Mouse (Mus musculus): ENCODE results near the gene Odf2. TPM values are rescaled to one million over a fixed set of nuclear protein-coding genes. Genes with fewer than 3 reads are reported as not detected.
"Not testable (repeated sequence)": the region's sequence is repeated elsewhere in the genome, so short reads cannot be mapped to it uniquely, and the experiment has no call there.

Gene Odf2
- polyA plus RNA-seq, 1 experiment = 257 TPM

GRCm38 (mm10) chr2:29889991-29890833, 1.2 kb downstream of the Odf2 start:
- peak; percentile 60 for TF ChIP-seq CTCF (IDR thresholded peaks at IDR 0.05; ENCODE audit: low read depth, low read length)
- TF ChIP-seq EP300 (IDR thresholded peaks at IDR 0.05; ENCODE audit: insufficient read depth, low read depth, low read length) = no peak
- TF ChIP-seq POLR2A (IDR thresholded peaks at IDR 0.05; ENCODE audit: insufficient read depth, low read length) = peak; percentile 7
- peaks cover 29% of the 10 kb centered on the region for H3K36me3 ChIP-seq (ENCODE audit: control insufficient read depth, insufficient read depth, low read length, poor library complexity, severe bottlenecking)
- H3K4me3 ChIP-seq (ENCODE audit: low read depth, low read length) = peak overlapping the region; percentile 86
- H3K27ac ChIP-seq (ENCODE audit: insufficient read depth, low read length) = peak overlapping the region; percentile 30; the same call in 1 of the 2 replicates
- H3K9ac ChIP-seq (ENCODE audit: low read depth, poor library complexity, severe bottlenecking) = peak overlapping the region; percentile 96
- H3K4me1 ChIP-seq (ENCODE audit: control insufficient read depth, insufficient read depth, low read length) = no peaks in the 10 kb centered on the region
- H3K27me3 ChIP-seq (ENCODE audit: control insufficient read depth, insufficient read depth, low read length, poor library complexity, severe bottlenecking) = no peaks in the 10 kb centered on the region
- H3K9me3 ChIP-seq (replicated peaks; ENCODE audit: control insufficient read depth, insufficient read depth, low read length, poor library complexity, severe bottlenecking) = no peaks in the 10 kb centered on the region

DNA sequence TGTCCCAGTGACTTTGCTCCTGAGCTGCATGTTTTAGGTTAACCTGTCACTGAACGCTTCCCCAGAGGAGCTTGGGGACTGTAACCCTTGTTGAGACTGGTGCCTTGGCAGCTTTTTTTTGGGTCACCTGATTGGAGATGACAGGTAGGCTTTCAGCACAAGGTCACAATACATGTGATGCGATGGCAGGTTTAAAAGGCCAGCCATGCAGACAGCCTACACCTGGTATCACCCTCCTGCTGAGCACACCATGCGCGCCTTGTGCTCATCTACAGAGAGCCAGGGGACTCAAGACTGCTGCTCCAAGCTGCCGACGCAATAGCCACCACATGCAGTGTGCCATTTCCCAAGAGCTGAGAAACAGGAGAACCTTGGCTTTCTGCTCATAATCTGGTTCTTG, 2.8 kb downstream of the Odf2 start:
- Histone ChIP-seq H3K9ac (ENCODE audit: low read depth, poor library complexity, severe bottlenecking) (no peak overlapping the region), H3K27ac (ENCODE audit: insufficient read depth, low read length) (no peak overlapping the region), H3K4me1 (ENCODE audit: control insufficient read depth, insufficient read depth, low read length) (no peaks in the 10 kb centered on the region), H3K36me3 (ENCODE audit: control insufficient read depth, insufficient read depth, low read length, poor library complexity, severe bottlenecking) (peaks cover 39% of the 10 kb centered on the region), H3K27me3 (ENCODE audit: control insufficient read depth, insufficient read depth, low read length, poor library complexity, severe bottlenecking) (no peaks in the 10 kb centered on the region), H3K9me3 (replicated peaks; ENCODE audit: control insufficient read depth, insufficient read depth, low read length, poor library complexity, severe bottlenecking) (no peaks in the 10 kb centered on the region), H3K4me3 (ENCODE audit: low read depth, low read length) (no peak overlapping the region)
- TF ChIP-seq CTCF (IDR thresholded peaks at IDR 0.05; ENCODE audit: low read depth, low read length) (no peak), POLR2A (IDR thresholded peaks at IDR 0.05; ENCODE audit: insufficient read depth, low read length) (no peak), EP300 (IDR thresholded peaks at IDR 0.05; ENCODE audit: insufficient read depth, low read depth, low read length) (no peak)

DNA sequence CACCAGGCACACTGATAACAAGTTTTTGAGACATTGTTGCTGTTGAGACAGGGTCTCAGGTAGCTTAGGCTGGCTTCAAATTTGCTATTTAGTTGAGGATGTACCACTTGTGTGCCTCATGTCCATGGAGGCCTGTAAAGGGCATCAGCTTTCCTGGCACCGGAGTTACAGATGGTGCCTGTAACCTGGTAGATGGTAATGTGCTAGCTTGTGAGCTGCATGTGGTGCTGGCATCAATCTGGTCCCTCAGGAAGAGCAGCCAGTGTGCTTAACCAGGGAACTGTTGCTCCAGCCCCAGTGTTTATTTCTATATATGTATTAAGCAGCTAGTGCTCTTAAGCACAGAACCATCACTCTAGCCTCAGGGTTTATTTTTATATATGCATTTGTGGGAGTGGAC, 7.0 kb downstream of the Odf2 start:
- H3K9ac ChIP-seq (ENCODE audit: low read depth, poor library complexity, severe bottlenecking) = no peak overlapping the region
- TF ChIP-seq POLR2A (IDR thresholded peaks at IDR 0.05; ENCODE audit: insufficient read depth, low read length) (no peak), EP300 (IDR thresholded peaks at IDR 0.05; ENCODE audit: insufficient read depth, low read depth, low read length) (no peak), CTCF (IDR thresholded peaks at IDR 0.05; ENCODE audit: low read depth, low read length) (no peak)
- H3K27me3 ChIP-seq (ENCODE audit: control insufficient read depth, insufficient read depth, low read length, poor library complexity, severe bottlenecking) = no peaks in the 10 kb centered on the region
- no peak overlapping the region for H3K4me3 ChIP-seq (ENCODE audit: low read depth, low read length)
- peaks cover 81% of the 10 kb centered on the region for H3K36me3 ChIP-seq (ENCODE audit: control insufficient read depth, insufficient read depth, low read length, poor library complexity, severe bottlenecking)
- no peak overlapping the region for H3K27ac ChIP-seq (ENCODE audit: insufficient read depth, low read length)
- H3K9me3 ChIP-seq (replicated peaks; ENCODE audit: control insufficient read depth, insufficient read depth, low read length, poor library complexity, severe bottlenecking) = no peaks in the 10 kb centered on the region
- H3K4me1 ChIP-seq (ENCODE audit: control insufficient read depth, insufficient read depth, low read length) = no peaks in the 10 kb centered on the region

DNA sequence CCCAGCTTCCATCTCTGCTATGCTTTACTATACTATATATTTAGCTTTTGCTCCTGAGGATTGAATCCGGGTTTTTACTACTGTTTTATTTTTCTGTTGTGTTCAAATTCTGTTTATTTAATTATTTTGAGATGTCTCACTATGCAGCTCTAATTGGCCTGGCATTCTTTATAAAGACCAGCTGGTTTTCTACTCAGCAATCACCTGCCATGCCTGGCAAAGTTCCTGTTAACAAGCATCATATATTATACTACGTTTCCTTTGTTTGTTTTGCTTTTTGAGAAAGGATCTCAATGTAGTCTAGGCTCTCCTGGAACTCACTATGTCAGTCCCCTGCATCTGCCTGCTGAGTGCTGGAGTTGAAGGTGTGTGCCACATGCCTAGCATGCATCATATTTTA, 8.3 kb downstream of the Odf2 start:
- Histone ChIP-seq H3K9me3 (replicated peaks; ENCODE audit: control insufficient read depth, insufficient read depth, low read length, poor library complexity, severe bottlenecking) (no peaks in the 10 kb centered on the region), H3K4me1 (ENCODE audit: control insufficient read depth, insufficient read depth, low read length) (no peaks in the 10 kb centered on the region), H3K4me3 (ENCODE audit: low read depth, low read length) (no peak overlapping the region), H3K27me3 (ENCODE audit: control insufficient read depth, insufficient read depth, low read length, poor library complexity, severe bottlenecking) (no peaks in the 10 kb centered on the region), H3K36me3 (ENCODE audit: control insufficient read depth, insufficient read depth, low read length, poor library complexity, severe bottlenecking) (peaks cover 88% of the 10 kb centered on the region), H3K9ac (ENCODE audit: low read depth, poor library complexity, severe bottlenecking) (no peak overlapping the region), H3K27ac (ENCODE audit: insufficient read depth, low read length) (no peak overlapping the region)
- TF ChIP-seq POLR2A (IDR thresholded peaks at IDR 0.05; ENCODE audit: insufficient read depth, low read length) (no peak), EP300 (IDR thresholded peaks at IDR 0.05; ENCODE audit: insufficient read depth, low read depth, low read length) (no peak), CTCF (IDR thresholded peaks at IDR 0.05; ENCODE audit: low read depth, low read length) (no peak)

GRCm38 (mm10) chr2:29898081-29898480, 9.1 kb downstream of the Odf2 start:
- no peaks in the 10 kb centered on the region for H3K4me1 ChIP-seq (ENCODE audit: control insufficient read depth, insufficient read depth, low read length)
- no peak overlapping the region for H3K9ac ChIP-seq (ENCODE audit: low read depth, poor library complexity, severe bottlenecking)
- no peak for TF ChIP-seq EP300 (IDR thresholded peaks at IDR 0.05; ENCODE audit: insufficient read depth, low read depth, low read length)
- TF ChIP-seq POLR2A (IDR thresholded peaks at IDR 0.05; ENCODE audit: insufficient read depth, low read length) = no peak
- TF ChIP-seq CTCF (IDR thresholded peaks at IDR 0.05; ENCODE audit: low read depth, low read length) = no peak
- H3K27me3 ChIP-seq (ENCODE audit: control insufficient read depth, insufficient read depth, low read length, poor library complexity, severe bottlenecking) = no peaks in the 10 kb centered on the region
- no peaks in the 10 kb centered on the region for H3K9me3 ChIP-seq (replicated peaks; ENCODE audit: control insufficient read depth, insufficient read depth, low read length, poor library complexity, severe bottlenecking)
- peaks cover 90% of the 10 kb centered on the region for H3K36me3 ChIP-seq (ENCODE audit: control insufficient read depth, insufficient read depth, low read length, poor library complexity, severe bottlenecking)
- H3K27ac ChIP-seq (ENCODE audit: insufficient read depth, low read length) = no peak overlapping the region
- H3K4me3 ChIP-seq (ENCODE audit: low read depth, low read length) = no peak overlapping the region

- no peaks in the 10 kb centered on the region for H3K4me1 ChIP-seq (ENCODE audit: control insufficient read depth, insufficient read depth, low read length)
- H3K4me3 ChIP-seq (ENCODE audit: low read depth, low read length) = no peak overlapping the region
- H3K36me3 ChIP-seq (ENCODE audit: control insufficient read depth, insufficient read depth, low read length, poor library complexity, severe bottlenecking) = peaks cover 92% of the 10 kb centered on the region
- no peaks in the 10 kb centered on the region for H3K9me3 ChIP-seq (replicated peaks; ENCODE audit: control insufficient read depth, insufficient read depth, low read length, poor library complexity, severe bottlenecking)
- H3K27ac ChIP-seq (ENCODE audit: insufficient read depth, low read length) = no peak overlapping the region
- no peaks in the 10 kb centered on the region for H3K27me3 ChIP-seq (ENCODE audit: control insufficient read depth, insufficient read depth, low read length, poor library complexity, severe bottlenecking)
- H3K9ac ChIP-seq (ENCODE audit: low read depth, poor library complexity, severe bottlenecking) = no peak overlapping the region
- TF ChIP-seq POLR2A (IDR thresholded peaks at IDR 0.05; ENCODE audit: insufficient read depth, low read length) = no peak
- no peak for TF ChIP-seq CTCF (IDR thresholded peaks at IDR 0.05; ENCODE audit: low read depth, low read length)
Measured at GRCm38 (mm10) chr2:29902194-29902593, 13.2 kb downstream of the Odf2 start.

DNA sequence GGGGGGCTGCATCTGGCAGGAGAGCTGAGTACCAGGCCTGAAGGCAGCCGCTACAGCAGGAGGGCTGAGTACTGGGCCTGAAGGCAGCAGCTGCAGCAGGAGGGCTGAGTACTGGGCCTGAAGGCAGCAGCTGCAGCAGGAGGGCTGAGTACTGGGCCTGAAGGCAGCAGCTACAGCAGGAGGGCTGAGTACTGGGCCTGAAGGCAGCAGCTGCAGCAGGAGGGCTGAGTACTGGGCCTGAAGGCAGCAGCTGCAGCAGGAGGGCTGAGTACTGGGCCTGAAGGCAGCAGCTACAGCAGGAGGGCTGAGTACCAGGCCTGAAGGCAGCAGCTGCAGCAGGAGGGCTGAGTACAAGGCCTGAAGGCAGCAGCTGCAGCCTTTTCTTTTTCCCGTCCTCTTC, 19.1 kb downstream of the Odf2 start:
- peaks cover 71% of the 10 kb centered on the region for H3K36me3 ChIP-seq (ENCODE audit: control insufficient read depth, insufficient read depth, low read length, poor library complexity, severe bottlenecking)
- H3K27me3 ChIP-seq (ENCODE audit: control insufficient read depth, insufficient read depth, low read length, poor library complexity, severe bottlenecking) = not testable (repeated sequence)

More for the DNA sequence above, 19.1 kb downstream of the Odf2 start:
- H3K27ac ChIP-seq (ENCODE audit: insufficient read depth, low read length); H3K4me1 ChIP-seq (ENCODE audit: control insufficient read depth, insufficient read depth, low read length); H3K4me3 ChIP-seq (ENCODE audit: low read depth, low read length); H3K9ac ChIP-seq (ENCODE audit: low read depth, poor library complexity, severe bottlenecking); H3K9me3 ChIP-seq (replicated peaks; ENCODE audit: control insufficient read depth, insufficient read depth, low read length, poor library complexity, severe bottlenecking): not testable (repeated sequence)

All from ES-Bruce4 (cell line).